Mouse (Mus musculus): Measurements from ENCODE around the gene Abhd8.

GRCm38 (mm10) chr8:71505979-71506378 lies 42.5 kb upstream of the Abhd8 start:
- TF ChIP-seq CTCF (IDR thresholded peaks at IDR 0.05; ENCODE audit: extremely low read depth, insufficient read depth, low read length) (no peak), POLR2A (IDR thresholded peaks at IDR 0.05; ENCODE audit: extremely low read depth, insufficient read depth, low read length) (no peak)
